Mouse (Mus musculus) gastrocnemius, postnatal 4 days (tissue): ENCODE measurements around the gene Arhgef28. TPM values are rescaled to one million over a fixed set of nuclear protein-coding genes. Genes with fewer than 3 reads are reported as not detected.

Experiments used
- DNase-seq, 2 experiments: peaks; one replicate each; pipeline ENCODE4 v3.0.0; 2021 to 2022; ENCODE audit warnings: low spot score in 2 of 2, mixed read lengths in 2 of 2
- total RNA-seq, 2 experiments: library from RNA; stranded (reverse); gene quantifications; 2 replicates each; pipeline ENCODE4 v1.2.3; 2021

Gene Arhgef28
- total RNA-seq, 2 experiments from 2014 or later: 4.8 to 5.9 TPM

- DNase-seq: no peak
Observed at GRCm38 (mm10) chr13:97974532-97975194, 231.6 kb downstream of the Arhgef28 start.

GRCm38 (mm10) chr13:97973915-97974314 is 232.3 kb downstream of the Arhgef28 start:
- DNase-seq: no peak

GRCm38 (mm10) chr13:97966077-97966476 is 240.2 kb downstream of the Arhgef28 start:
- DNase-seq: no peak

GRCm38 (mm10) chr13:97964892-97965424 is 241.3 kb downstream of the Arhgef28 start:
- no peak for DNase-seq

GRCm38 (mm10) chr13:97960142-97960541 is 246.1 kb downstream of the Arhgef28 start:
- DNase-seq: no peak

- no peak for DNase-seq
Observed at GRCm38 (mm10) chr13:97959394-97959888, 246.8 kb downstream of the Arhgef28 start.

- DNase-seq: no peak
Observed at GRCm38 (mm10) chr13:97955759-97956158, 250.5 kb downstream of the Arhgef28 start.

- DNase-seq: no peak
Observed at GRCm38 (mm10) chr13:97954956-97955496, 251.2 kb downstream of the Arhgef28 start.

- DNase-seq: no peak
Observed at GRCm38 (mm10) chr13:97954051-97954450, 252.2 kb downstream of the Arhgef28 start.

- DNase-seq: no peak
Observed at GRCm38 (mm10) chr13:97953526-97953925, 252.7 kb downstream of the Arhgef28 start.

- no peak for DNase-seq
Observed at GRCm38 (mm10) chr13:97948856-97949255, 257.4 kb downstream of the Arhgef28 start.

- no peak for DNase-seq
Observed at GRCm38 (mm10) chr13:97947598-97947997, 258.6 kb downstream of the Arhgef28 start.

GRCm38 (mm10) chr13:97946422-97946821 is 259.8 kb downstream of the Arhgef28 start:
- DNase-seq: no peak

GRCm38 (mm10) chr13:97941909-97942680 is 264.1 kb downstream of the Arhgef28 start:
- DNase-seq: no peak

GRCm38 (mm10) chr13:97941099-97941498 is 265.1 kb downstream of the Arhgef28 start:
- peak in 1 of 2 experiments; percentile 37 for DNase-seq

- peak in 1 of 2 experiments; percentile 24 for DNase-seq
Observed at GRCm38 (mm10) chr13:97939433-97940160, 266.6 kb downstream of the Arhgef28 start.

- peak; percentile 87 to 90 for DNase-seq
Observed at GRCm38 (mm10) chr13:97938596-97939297, 267.5 kb downstream of the Arhgef28 start.

- DNase-seq: peak; percentile 42 to 62
Observed at GRCm38 (mm10) chr13:97937919-97938318, 268.3 kb downstream of the Arhgef28 start.

- no peak for DNase-seq
Observed at GRCm38 (mm10) chr13:97928135-97928497, 278.1 kb downstream of the Arhgef28 start.

GRCm38 (mm10) chr13:97927376-97928134 is 278.7 kb downstream of the Arhgef28 start:
- DNase-seq: no peak
